Mouse (Mus musculus) forebrain, embryonic 15.5 days (tissue): ENCODE results near the gene Hcar1. TPM values are rescaled to one million over a fixed set of nuclear protein-coding genes. Genes with fewer than 3 reads are reported as not detected.

ENCODE experiments used
- polyA plus RNA-seq: library from polyadenylated mRNA; unstranded; fragments of >200 nt; fragmentation: Nextera tagmentation; extraction: Ambion mirVana; gene quantifications from 2 replicates; pipeline ENCODE4 v1.2.1, GENCODE M21; 2015

Hcar1 gene
- polyA plus RNA-seq, 1 experiment from 2014 or later, result 0.24 TPM

Other genes with a start within 250 kb of the Hcar1 start
- 80.0 and 84.5 TPM in 2 replicates for gene Clip1, start 195.4 kb downstream of the Hcar1 start, polyA plus RNA-seq
- gene Zcchc8, start 158.9 kb downstream of the Hcar1 start, polyA plus RNA-seq, result 83.7 and 87.8 TPM in 2 replicates
- gene Rsrc2, start 130.6 kb downstream of the Hcar1 start, polyA plus RNA-seq, result 147 and 151 TPM in 2 replicates
- gene Kntc1, start 130.3 kb downstream of the Hcar1 start, polyA plus RNA-seq, result 12.7 and 14.6 TPM in 2 replicates
- not detected in 2 replicates for gene Hcar2, start 14.5 kb downstream of the Hcar1 start, polyA plus RNA-seq
- gene Denr, start 27.2 kb upstream of the Hcar1 start, polyA plus RNA-seq, result 143 and 146 TPM in 2 replicates
- gene Gm43518, start 47.4 kb upstream of the Hcar1 start, polyA plus RNA-seq, result 1.8 and 3.7 TPM in 2 replicates
- 3.5 and 5.8 TPM in 2 replicates for gene Ccdc62, start 50.7 kb upstream of the Hcar1 start, polyA plus RNA-seq
- gene Hip1r, start 93.6 kb upstream of the Hcar1 start, polyA plus RNA-seq, result 26.9 and 27.5 TPM in 2 replicates
- gene Vps37b, start 152.2 kb upstream of the Hcar1 start, polyA plus RNA-seq, result 106 and 109 TPM in 2 replicates
- gene Abcb9, start 215.8 kb upstream of the Hcar1 start, polyA plus RNA-seq, result 10.9 TPM in 2 replicates
- gene Ogfod2, start 232.3 kb upstream of the Hcar1 start, polyA plus RNA-seq, result 34.7 and 35.0 TPM in 2 replicates
- 72.7 and 75.5 TPM in 2 replicates for gene Arl6ip4, start 236.1 kb upstream of the Hcar1 start, polyA plus RNA-seq